19 mouse cellular contexts compared by ENCODE assay signal in the genomic region with DNA sequence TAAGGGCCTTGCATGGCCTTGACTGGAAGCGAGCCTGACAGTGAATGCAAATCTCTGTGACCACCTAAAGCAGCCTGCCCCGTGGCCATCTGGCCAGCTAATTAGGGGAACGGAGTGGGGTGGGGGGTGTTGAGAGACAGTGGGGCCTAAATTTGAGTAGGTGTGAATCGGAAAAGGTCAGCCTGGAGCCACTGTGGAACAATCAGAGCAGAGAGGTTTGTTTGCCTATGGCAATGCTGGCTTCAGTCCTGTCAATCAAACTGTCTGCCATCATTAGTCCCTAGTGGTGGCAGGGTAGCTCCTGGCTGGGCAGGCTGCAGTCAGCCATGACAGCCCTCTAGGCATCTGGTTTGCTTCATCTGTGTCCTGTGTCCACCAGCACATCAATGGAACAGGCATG. TPM values are rescaled to one million over a fixed set of nuclear protein-coding genes. Genes with fewer than 3 reads are reported as not detected.
DNase-seq lines count a peak whose midpoint lies in the region; ATAC-seq and TF ChIP-seq lines count a peak whose summit lies in the region.
"Had no signal": no experiment of that assay in that cellular context is flagged by ENCODE, and none has a peak within 500 bp of the region (broad histone marks: within the 10 kb centered on the region; RNA-seq: fewer than 3 reads in every experiment).

No protein-coding gene starts in this region.

- H3K9me3 ChIP-seq in hindbrain, embryonic 10.5 days, result no peaks in the 10 kb centered on the region
- no peaks in the 10 kb centered on the region for H3K9me3 ChIP-seq in hindbrain, embryonic 16.5 days (ENCODE audit: control insufficient read depth, low read length)
- no peaks in the 10 kb centered on the region for H3K9me3 ChIP-seq in hindbrain, postnatal 0 days (ENCODE audit: low read length)
- H3K9me3 ChIP-seq: G1E had no signal

- H3K4me3 ChIP-seq in hindbrain, embryonic 10.5 days, result no peak overlapping the region
- H3K4me3 ChIP-seq in hindbrain, embryonic 16.5 days (ENCODE audit: low read length), result no peak overlapping the region
- H3K4me3 ChIP-seq in hindbrain, postnatal 0 days (ENCODE audit: low read length), result no peak overlapping the region
- H3K4me3 ChIP-seq: gastrocnemius, adult 2 months; heart, adult 2 months had no signal

- H3K36me3 ChIP-seq in hindbrain, embryonic 10.5 days, result no peaks in the 10 kb centered on the region
- no peaks in the 10 kb centered on the region for H3K36me3 ChIP-seq in hindbrain, embryonic 16.5 days (ENCODE audit: control insufficient read depth, insufficient read depth, low read length)
- H3K36me3 ChIP-seq in hindbrain, postnatal 0 days (ENCODE audit: insufficient read depth, low read length), result no peaks in the 10 kb centered on the region
- H3K36me3 ChIP-seq: G1E had no signal

- 32% methylated on average over 4 of the region's 4 CpGs for WGBS in hindbrain, embryonic 10.5 days
- 40% methylated on average over 4 of the region's 4 CpGs for WGBS in hindbrain, embryonic 16.5 days
- 33% methylated on average over 4 of the region's 4 CpGs for WGBS in hindbrain, postnatal 0 days

- no peak for ATAC-seq in hindbrain, embryonic 16.5 days
- no peak for ATAC-seq in hindbrain, postnatal 0 days
- no peak for ATAC-seq in erythroblast, adult 5-6 weeks (replicated peaks; ENCODE audit: low FRiP score, poor library complexity, severe bottlenecking)
- ATAC-seq in frontal cortex, adult (ENCODE audit: low TSS enrichment), result no peak

- H3K9ac ChIP-seq in hindbrain, embryonic 16.5 days (ENCODE audit: low read depth, low read length), result no peak overlapping the region
- H3K9ac ChIP-seq in hindbrain, postnatal 0 days (replicated peaks; ENCODE audit: low read length), result no peak overlapping the region
- H3K9ac ChIP-seq: lung, embryonic 14.5 days had no signal

- H3K27me3 ChIP-seq in hindbrain, embryonic 10.5 days (ENCODE audit: insufficient read depth, poor library complexity, severe bottlenecking), result peaks cover 12% of the 10 kb centered on the region; the same call in 1 of the 2 replicates
- H3K27me3 ChIP-seq in hindbrain, embryonic 16.5 days (replicated peaks; ENCODE audit: control insufficient read depth, insufficient read depth, low read length), result no peaks in the 10 kb centered on the region
- no peaks in the 10 kb centered on the region for H3K27me3 ChIP-seq in hindbrain, postnatal 0 days (ENCODE audit: insufficient read depth, low read length)

- peak; percentile 41 for DNase-seq in hindbrain, embryonic 10.5 days (ENCODE audit: low spot score)
- DNase-seq in MN1 (ENCODE audit: low spot score), result peak; percentile 58
- peak; percentile 30 for DNase-seq in embryo, embryonic 11 days
- DNase-seq in hindbrain, postnatal 0 days (ENCODE audit: low spot score), result peak; percentile 19
- no peak for DNase-seq in ovary, postnatal 36 days (ENCODE audit: low spot score)
- DNase-seq: adrenal gland, adult 8-10 months; gastrocnemius, adult 2 months; heart, adult 2 months; kidney, adult 8-10 months; layer of hippocampus, adult 9-11 months; lung, embryonic 14.5 days; thymus, postnatal 4 days had no signal

- peak overlapping the region; percentile 56 for H3K27ac ChIP-seq in hindbrain, embryonic 10.5 days
- no peak overlapping the region for H3K27ac ChIP-seq in hindbrain, embryonic 16.5 days (ENCODE audit: low read depth, low read length)
- H3K27ac ChIP-seq in hindbrain, postnatal 0 days, result no peak overlapping the region
- H3K27ac ChIP-seq: gastrocnemius, adult 2 months; heart, adult 2 months; macrophage had no signal

- H3K4me1 ChIP-seq in hindbrain, embryonic 10.5 days (replicated peaks), result peaks cover 44% of the 10 kb centered on the region
- no peaks in the 10 kb centered on the region; the same call in 1 of the 2 replicates for H3K4me1 ChIP-seq in hindbrain, embryonic 16.5 days (ENCODE audit: control insufficient read depth, insufficient read depth, low read depth, low read length)
- H3K4me1 ChIP-seq in hindbrain, postnatal 0 days (ENCODE audit: insufficient read depth, low read length), result 0 out of 2 replicates have a peak, but pooled peaks cover 7% of the 10 kb centered on the region

- TF ChIP-seq CTCF in hindbrain, postnatal 0 days (IDR thresholded peaks at IDR 0.05; ENCODE audit: low read depth), result no peak

- no peak overlapping the region for H3K4me2 ChIP-seq in hindbrain, embryonic 16.5 days (ENCODE audit: low read length)
- no peak overlapping the region for H3K4me2 ChIP-seq in hindbrain, postnatal 0 days (ENCODE audit: low read depth, low read length)
- H3K4me2 ChIP-seq: lung, embryonic 14.5 days had no signal

RNA-seq across cellular contexts. Expression of a gene that starts 10.5 kb away (rescaled TPM):
- 2.2 TPM in 2 replicates for polyA plus RNA-seq in hindbrain, embryonic 10.5 days (2016; fragmentation: Nextera tagmentation; extraction: Ambion mirVana)
- 15.4 and 20.0 TPM in 2 replicates for polyA plus RNA-seq in hindbrain, embryonic 16.5 days (2015; fragmentation: Nextera tagmentation; extraction: Ambion mirVana)
- 34.7 and 39.0 TPM in 2 replicates for total RNA-seq in hindbrain, postnatal 0 days (2014; rRNA removed)
- 12.4 and 13.8 TPM in 2 replicates for polyA plus RNA-seq in hindbrain, postnatal 0 days (2015; fragmentation: Nextera tagmentation; extraction: Ambion mirVana)
- total RNA-seq in erythroblast, adult 5-6 weeks (2015; ENCODE audit: low replicate concordance), result 2.3 and 10.8 TPM in 2 replicates
- 1.2 and 1.7 TPM in 2 replicates for total RNA-seq in erythroblast, adult 5-6 weeks (2017; ENCODE audit: low replicate concordance)
- total RNA-seq: neutrophil, adult 5-6 weeks had no signal
- polyA plus RNA-seq: macrophage had no signal

RNA-seq across cellular contexts. Expression of a gene that starts 29.8 kb away (rescaled TPM):
- 0.65 and 0.85 TPM in 2 replicates for polyA plus RNA-seq in hindbrain, embryonic 10.5 days (2016; fragmentation: Nextera tagmentation; extraction: Ambion mirVana)
- 0.05 and 0.06 TPM in 2 replicates for polyA plus RNA-seq in hindbrain, embryonic 16.5 days (2015; fragmentation: Nextera tagmentation; extraction: Ambion mirVana)
- 0.07 and 0.10 TPM in 2 replicates for total RNA-seq in hindbrain, postnatal 0 days (2014; rRNA removed)
- polyA plus RNA-seq in hindbrain, postnatal 0 days (2015; fragmentation: Nextera tagmentation; extraction: Ambion mirVana), result 0.10 and 0.32 TPM in 2 replicates
- total RNA-seq in erythroblast, adult 5-6 weeks (2015; ENCODE audit: low replicate concordance), result not detected in 2 replicates
- total RNA-seq in erythroblast, adult 5-6 weeks (2017; ENCODE audit: low replicate concordance), result not detected in 2 replicates
- total RNA-seq: gastrocnemius, adult 2 months; heart, adult 2 months; liver, adult 2 months; neutrophil, adult 5-6 weeks had no signal
- polyA plus RNA-seq: G1E, macrophage had no signal
